11 mouse cellular contexts compared by ENCODE assay signal in the genomic region with DNA sequence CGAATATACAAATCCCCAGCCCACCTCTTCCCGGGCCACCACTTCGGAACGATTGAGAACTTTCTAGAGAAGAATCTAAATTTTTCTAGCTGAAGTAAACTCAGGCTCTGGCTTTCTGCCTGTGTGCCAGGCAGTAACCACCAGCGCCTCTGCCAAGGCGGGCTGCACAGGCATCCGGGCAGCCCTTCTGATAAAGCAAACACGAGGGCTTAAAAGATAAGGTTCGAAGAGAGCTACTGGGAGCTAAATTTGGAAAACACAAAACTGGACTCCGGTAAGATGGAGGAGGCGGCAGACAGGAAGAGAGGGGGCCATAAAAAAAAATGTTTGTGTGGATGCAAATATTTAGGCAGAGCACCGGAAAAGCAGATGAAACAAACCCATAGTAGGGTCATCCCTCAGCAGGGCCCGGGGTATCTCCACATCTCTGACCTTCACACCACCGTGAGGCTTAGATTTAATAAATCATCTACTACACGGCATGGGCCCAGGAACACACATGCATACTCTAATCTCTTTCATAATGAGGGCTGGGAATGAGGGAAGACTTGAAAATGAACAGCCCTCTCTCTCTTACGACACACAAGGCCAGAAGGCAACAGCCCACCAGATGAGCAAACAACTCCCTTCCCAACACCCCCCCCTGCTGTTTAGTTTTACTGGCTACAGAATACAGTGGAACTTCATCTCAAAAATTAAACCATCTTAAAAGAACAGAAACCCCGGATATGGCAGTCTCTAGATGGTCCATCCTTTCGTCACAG.
DNase-seq lines count a peak whose midpoint lies in the region; ATAC-seq and TF ChIP-seq lines count a peak whose summit lies in the region.
"Had no signal": no experiment of that assay in that cellular context is flagged by ENCODE, and none has a peak within 500 bp of the region (broad histone marks: within the 10 kb centered on the region; RNA-seq: fewer than 3 reads in every experiment).

No protein-coding gene starts in this region.

- no peaks in the 10 kb centered on the region for H3K27me3 ChIP-seq in kidney, postnatal 0 days (ENCODE audit: insufficient read depth, low read length)
- no peaks in the 10 kb centered on the region for H3K27me3 ChIP-seq in intestine, embryonic 15.5 days (replicated peaks)
- H3K27me3 ChIP-seq: forebrain, embryonic 12.5 days; neural tube, embryonic 15.5 days had no signal

- H3K4me2 ChIP-seq in kidney, postnatal 0 days (ENCODE audit: low read length) = peak overlapping the region; percentile 32
- H3K4me2 ChIP-seq in intestine, embryonic 15.5 days (replicated peaks) = peak overlapping the region; percentile 34
- H3K4me2 ChIP-seq: forebrain, embryonic 12.5 days; neural tube, embryonic 15.5 days had no signal

- peak; percentile 64 for DNase-seq in kidney, postnatal 0 days (ENCODE audit: low spot score)
- DNase-seq in kidney, postnatal 25 days = no peak
- peak; percentile 67 to 71 for DNase-seq in heart, adult 9 months (ENCODE audit: low spot score in 2 of 2)
- DNase-seq in lung, postnatal 10 days = peak; percentile 61
- no peak for DNase-seq in layer of hippocampus, adult 9-10 months (ENCODE audit: low spot score)
- no peak for DNase-seq in layer of hippocampus, postnatal 36 days
- DNase-seq in cerebellum, adult 18-20 months = no peak
- DNase-seq: cerebellum, postnatal 14 days had no signal

- H3K4me3 ChIP-seq in kidney, postnatal 0 days (replicated peaks; ENCODE audit: low read depth, low read length) = no peak overlapping the region
- no peak overlapping the region for H3K4me3 ChIP-seq in intestine, embryonic 15.5 days (replicated peaks)
- H3K4me3 ChIP-seq: forebrain, embryonic 12.5 days; neural tube, embryonic 15.5 days had no signal

- peaks cover 7% of the 10 kb centered on the region for H3K4me1 ChIP-seq in kidney, postnatal 0 days (replicated peaks; ENCODE audit: insufficient read depth, low read length)
- 0 out of 2 replicates have a peak, but pooled peaks cover 3% of the 10 kb centered on the region for H3K4me1 ChIP-seq in intestine, embryonic 15.5 days (replicated peaks)
- H3K4me1 ChIP-seq: forebrain, embryonic 12.5 days had no signal

- TF ChIP-seq CTCF in kidney, postnatal 0 days (IDR thresholded peaks at IDR 0.05; ENCODE audit: low read depth) = peak; percentile 37; the same call in 1 of the 2 replicates

- H3K27ac ChIP-seq in kidney, postnatal 0 days = peak overlapping the region; percentile 77
- peak overlapping the region; percentile 45 for H3K27ac ChIP-seq in intestine, embryonic 15.5 days
- H3K27ac ChIP-seq: forebrain, embryonic 12.5 days; neural tube, embryonic 15.5 days had no signal

- H3K9ac ChIP-seq in kidney, postnatal 0 days (ENCODE audit: low read depth, low read length) = no peak overlapping the region
- H3K9ac ChIP-seq in intestine, embryonic 15.5 days = no peak overlapping the region
- H3K9ac ChIP-seq: forebrain, embryonic 12.5 days; neural tube, embryonic 15.5 days had no signal

- no peaks in the 10 kb centered on the region for H3K9me3 ChIP-seq in kidney, postnatal 0 days (replicated peaks; ENCODE audit: low read length)
- H3K9me3 ChIP-seq in intestine, embryonic 15.5 days = no peaks in the 10 kb centered on the region
- H3K9me3 ChIP-seq: forebrain, embryonic 12.5 days; neural tube, embryonic 15.5 days had no signal

- WGBS in kidney, postnatal 0 days = 60% methylated on average over 18 of the region's 18 CpGs
- WGBS in intestine, embryonic 15.5 days = 36% methylated on average over 18 of the region's 18 CpGs

- ATAC-seq in kidney, postnatal 0 days (replicated peaks; ENCODE audit: low FRiP score, low read depth) = 0 out of 2 replicates have a peak, but pooled peaks have one; percentile 25
- ATAC-seq in intestine, embryonic 15.5 days = peak; percentile 59

- no peaks in the 10 kb centered on the region for H3K36me3 ChIP-seq in kidney, postnatal 0 days (ENCODE audit: insufficient read depth, low read length)
- no peaks in the 10 kb centered on the region for H3K36me3 ChIP-seq in intestine, embryonic 15.5 days
- H3K36me3 ChIP-seq: forebrain, embryonic 12.5 days; neural tube, embryonic 15.5 days had no signal

Comparison
In these comparisons a context has a peak if more than half of its experiments do, and no peak if none do; other contexts are left out.
1. DNase-seq: peak in kidney, postnatal 0 days (single experiment), heart, adult 9 months (2 of 2) and lung, postnatal 10 days (single experiment); none in kidney, postnatal 25 days (0 of 2), layer of hippocampus, adult 9-10 months (single experiment), layer of hippocampus, postnatal 36 days (0 of 2) and cerebellum, adult 18-20 months (0 of 2).